Mouse (Mus musculus): ENCODE data around the gene Cntn5. TPM values are rescaled to one million over a fixed set of nuclear protein-coding genes. Genes with fewer than 3 reads are reported as not detected.

Cntn5 gene
- polyA plus RNA-seq, 1 experiment from 2014 or later = 0.08 TPM

DNA sequence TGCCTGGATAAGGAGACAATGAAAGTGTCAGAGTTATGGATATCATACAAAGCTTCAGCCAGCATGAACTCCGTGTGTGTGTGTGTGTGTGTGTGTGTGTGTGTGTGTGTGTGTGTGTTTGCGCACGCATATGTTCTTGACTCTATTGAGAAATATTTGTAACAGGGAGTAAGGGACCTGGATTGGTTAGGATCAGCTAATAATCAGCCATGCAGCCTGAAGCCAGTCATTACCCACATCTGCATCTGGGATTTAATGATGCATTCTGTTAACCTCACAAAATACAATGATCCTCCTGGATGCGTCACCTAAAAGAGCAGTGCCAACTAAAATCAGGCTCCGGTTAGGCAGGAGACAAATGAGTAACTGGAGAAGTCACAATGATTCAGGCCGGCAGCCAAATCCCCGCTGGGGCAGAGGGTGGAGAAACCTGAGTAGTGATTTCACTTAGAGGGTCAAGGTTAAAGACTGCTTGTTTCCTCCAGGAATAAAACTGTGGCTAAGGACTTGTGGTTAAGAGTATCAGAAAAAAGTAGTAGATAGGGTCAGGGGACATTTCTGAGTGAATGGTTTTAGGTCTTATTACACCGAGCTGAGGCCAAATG lies 1021.7 kb downstream of the Cntn5 start:
- WGBS = 80% methylated on average over 8 of the region's 8 CpGs
- Histone ChIP-seq H3K27ac (no peak overlapping the region), H3K4me1 (no peaks in the 10 kb centered on the region), H3K36me3 (no peaks in the 10 kb centered on the region), H3K4me3 (no peak overlapping the region), H3K9me3 (no peaks in the 10 kb centered on the region), H3K27me3 (ENCODE audit: insufficient read depth, poor library complexity, severe bottlenecking) (no peaks in the 10 kb centered on the region)
- DNase-seq (ENCODE audit: low spot score) = no peak

DNA sequence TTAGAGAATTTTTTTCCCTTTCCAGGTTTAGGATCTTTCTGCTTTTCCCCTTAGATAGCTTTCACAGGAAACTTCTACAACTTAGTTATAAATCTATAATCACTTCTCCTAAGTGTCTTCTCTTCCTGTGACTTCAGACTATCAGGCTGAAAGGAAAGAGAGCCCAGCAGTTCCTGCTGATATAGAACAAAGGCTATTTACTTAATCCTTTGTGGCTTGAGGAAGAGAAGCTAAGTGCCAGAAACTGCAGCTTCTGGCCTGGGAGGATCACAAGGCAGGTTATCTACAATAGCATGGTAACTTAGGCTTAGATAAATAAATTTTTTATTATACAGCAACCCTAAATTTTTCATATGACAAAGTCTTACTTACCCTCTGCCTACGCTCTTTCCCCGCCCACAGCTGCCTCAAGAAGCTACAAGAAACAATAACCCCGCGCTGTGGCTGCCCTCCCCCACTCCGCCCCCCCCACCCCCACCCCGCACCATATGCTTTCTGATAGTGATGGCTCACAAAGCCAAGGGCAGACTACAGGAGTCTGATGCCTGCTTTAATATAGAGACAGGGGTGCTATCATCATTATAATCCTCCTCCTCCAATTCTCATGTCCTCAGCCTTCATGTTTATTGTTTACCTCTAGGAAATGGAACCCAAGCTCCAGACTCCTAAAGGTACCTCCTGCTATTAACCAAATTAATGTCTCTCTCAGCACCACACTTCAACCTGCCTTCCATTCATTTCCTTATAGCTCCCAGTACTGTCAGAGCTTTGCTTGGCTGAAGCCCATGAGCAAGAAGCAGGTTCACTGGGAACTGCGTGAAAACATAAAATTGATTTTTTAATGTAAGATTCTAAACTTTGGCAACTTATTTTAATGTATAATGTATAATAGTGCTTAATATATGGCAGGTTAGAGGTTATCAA lies 1032.2 kb downstream of the Cntn5 start:
- no peaks in the 10 kb centered on the region for H3K36me3 ChIP-seq
- no peak for DNase-seq (ENCODE audit: low spot score)
- WGBS = 41% methylated on average over 7 of the region's 7 CpGs
- H3K4me1 ChIP-seq = no peaks in the 10 kb centered on the region
- no peaks in the 10 kb centered on the region for H3K27me3 ChIP-seq (ENCODE audit: insufficient read depth, poor library complexity, severe bottlenecking)
- H3K4me3 ChIP-seq = no peak overlapping the region
- no peak overlapping the region for H3K27ac ChIP-seq
- H3K9me3 ChIP-seq = no peaks in the 10 kb centered on the region

DNA sequence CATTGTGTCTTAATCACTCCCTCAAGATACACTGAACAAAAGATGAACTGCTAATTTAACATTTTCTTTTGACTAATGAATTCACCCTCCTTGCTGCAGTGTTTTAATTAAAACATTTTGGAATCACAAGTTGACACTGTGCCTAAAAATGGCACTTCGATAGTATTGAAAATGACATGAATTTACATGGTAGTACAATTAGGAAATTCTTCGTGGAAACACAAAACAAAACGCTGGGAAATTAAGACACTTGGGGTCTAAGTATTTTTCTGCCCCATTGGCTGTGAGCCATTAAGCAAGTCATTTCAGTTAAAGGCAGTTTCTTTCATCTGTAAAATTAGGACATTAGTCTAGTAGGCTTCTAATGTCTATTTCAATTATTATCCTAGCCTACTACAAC lies 1043.9 kb downstream of the Cntn5 start:
- Histone ChIP-seq H3K4me1 (no peaks in the 10 kb centered on the region), H3K27ac (no peak overlapping the region), H3K9me3 (no peaks in the 10 kb centered on the region), H3K4me3 (no peak overlapping the region), H3K36me3 (no peaks in the 10 kb centered on the region), H3K27me3 (ENCODE audit: insufficient read depth, poor library complexity, severe bottlenecking) (no peaks in the 10 kb centered on the region)
- WGBS = 82% methylated on average over 3 of the region's 3 CpGs
- DNase-seq (ENCODE audit: low spot score) = no peak

DNA sequence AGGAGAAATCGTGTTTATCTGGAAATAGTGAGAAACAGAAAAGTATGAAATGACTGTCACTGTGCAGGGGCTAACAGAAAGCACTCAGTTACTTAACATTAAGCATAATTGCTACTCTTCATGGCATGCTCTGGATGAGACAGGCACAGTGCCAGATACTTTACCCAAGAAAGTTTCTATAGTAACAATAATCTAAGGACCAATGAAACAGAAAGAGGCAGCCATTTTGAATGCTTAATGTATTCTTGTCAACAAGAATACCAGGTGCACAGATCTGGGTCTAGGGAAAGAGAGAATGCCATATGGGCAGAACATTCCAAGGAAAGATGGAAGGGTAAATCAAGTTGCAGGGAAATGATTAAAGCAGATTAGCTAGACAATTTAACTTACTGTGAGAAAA lies 1045.3 kb downstream of the Cntn5 start:
- 58% methylated on average over 1 of the region's 1 CpGs for WGBS
- Histone ChIP-seq H3K9me3 (no peaks in the 10 kb centered on the region), H3K4me3 (no peak overlapping the region), H3K27me3 (ENCODE audit: insufficient read depth, poor library complexity, severe bottlenecking) (no peaks in the 10 kb centered on the region), H3K4me1 (no peaks in the 10 kb centered on the region), H3K36me3 (no peaks in the 10 kb centered on the region), H3K27ac (no peak overlapping the region)
- DNase-seq (ENCODE audit: low spot score) = no peak

DNA sequence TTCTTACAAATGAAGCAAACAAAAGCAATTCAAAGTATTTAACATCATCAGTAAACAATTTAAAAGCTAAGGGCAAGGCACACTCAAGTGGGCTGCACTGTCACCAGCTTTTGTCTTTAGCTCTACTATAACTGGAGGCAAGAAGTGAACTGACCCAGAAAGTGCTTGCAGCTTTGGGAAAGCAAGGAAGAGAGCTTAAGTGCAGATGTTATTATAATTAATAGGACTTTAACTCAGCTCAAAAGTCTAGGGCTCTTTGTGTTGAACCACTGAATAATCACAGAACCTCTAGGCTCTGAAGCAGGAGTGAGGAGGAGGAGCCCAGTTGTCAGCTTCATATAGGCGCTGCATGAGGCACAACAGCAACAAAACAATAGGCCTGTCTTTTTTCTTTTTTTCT lies 1049.8 kb downstream of the Cntn5 start:
- DNase-seq (ENCODE audit: low spot score) = no peak
- no peaks in the 10 kb centered on the region for H3K4me1 ChIP-seq
- H3K27me3 ChIP-seq (ENCODE audit: insufficient read depth, poor library complexity, severe bottlenecking) = no peaks in the 10 kb centered on the region
- 82% methylated on average over 1 of the region's 1 CpGs for WGBS
- no peaks in the 10 kb centered on the region for H3K36me3 ChIP-seq
- H3K27ac ChIP-seq = no peak overlapping the region
- H3K9me3 ChIP-seq = no peaks in the 10 kb centered on the region
- no peak overlapping the region for H3K4me3 ChIP-seq

DNA sequence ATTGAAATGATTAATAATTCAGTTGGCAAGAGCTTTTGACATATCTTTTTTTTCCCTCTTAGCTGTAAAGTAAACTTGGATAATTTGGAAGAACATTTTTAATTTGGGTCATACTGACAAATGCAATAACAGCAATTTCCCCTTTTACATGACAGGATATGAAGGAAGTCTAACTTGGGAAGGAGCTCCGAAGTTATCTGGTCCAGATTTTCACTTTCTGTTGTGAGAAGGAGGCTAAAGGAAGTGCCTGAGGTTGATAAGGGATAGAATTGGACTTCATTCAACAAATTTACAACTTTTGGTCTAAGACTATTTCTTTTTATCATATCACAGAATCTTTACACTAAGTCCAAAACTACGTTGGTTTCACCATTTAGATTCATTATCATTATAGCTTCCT lies 1074.3 kb downstream of the Cntn5 start:
- H3K36me3 ChIP-seq = no peaks in the 10 kb centered on the region
- no peak for DNase-seq (ENCODE audit: low spot score)
- WGBS = 63% methylated on average over 2 of the region's 2 CpGs
- no peaks in the 10 kb centered on the region for H3K27me3 ChIP-seq (ENCODE audit: insufficient read depth, poor library complexity, severe bottlenecking)
- H3K4me3 ChIP-seq = no peak overlapping the region
- no peaks in the 10 kb centered on the region for H3K9me3 ChIP-seq
- no peak overlapping the region for H3K27ac ChIP-seq
- H3K4me1 ChIP-seq = no peaks in the 10 kb centered on the region

DNA sequence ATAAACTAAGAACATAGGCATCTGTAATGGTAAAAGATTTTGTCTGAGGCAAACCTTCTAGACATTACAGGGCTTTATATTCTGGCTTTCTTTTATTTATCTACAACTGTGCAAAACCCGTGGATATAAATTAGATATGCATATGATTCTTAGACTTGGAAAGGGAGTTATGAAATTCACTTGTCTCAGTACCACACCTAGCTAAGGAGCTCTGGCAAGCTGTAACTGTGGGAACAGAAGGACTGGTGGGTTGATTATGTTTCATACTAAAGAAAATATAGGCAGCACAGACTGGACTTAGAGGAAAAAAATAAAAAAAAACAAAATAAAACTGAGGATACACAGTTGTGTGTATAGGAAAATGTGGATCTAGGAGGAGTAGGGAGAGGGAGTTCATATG lies 1084.6 kb downstream of the Cntn5 start:
- WGBS = 75% methylated on average over 1 of the region's 1 CpGs
- Histone ChIP-seq H3K4me1 (no peaks in the 10 kb centered on the region), H3K27me3 (ENCODE audit: insufficient read depth, poor library complexity, severe bottlenecking) (no peaks in the 10 kb centered on the region), H3K27ac (no peak overlapping the region), H3K36me3 (no peaks in the 10 kb centered on the region), H3K9me3 (no peaks in the 10 kb centered on the region), H3K4me3 (no peak overlapping the region)
- no peak for DNase-seq (ENCODE audit: low spot score)

DNA sequence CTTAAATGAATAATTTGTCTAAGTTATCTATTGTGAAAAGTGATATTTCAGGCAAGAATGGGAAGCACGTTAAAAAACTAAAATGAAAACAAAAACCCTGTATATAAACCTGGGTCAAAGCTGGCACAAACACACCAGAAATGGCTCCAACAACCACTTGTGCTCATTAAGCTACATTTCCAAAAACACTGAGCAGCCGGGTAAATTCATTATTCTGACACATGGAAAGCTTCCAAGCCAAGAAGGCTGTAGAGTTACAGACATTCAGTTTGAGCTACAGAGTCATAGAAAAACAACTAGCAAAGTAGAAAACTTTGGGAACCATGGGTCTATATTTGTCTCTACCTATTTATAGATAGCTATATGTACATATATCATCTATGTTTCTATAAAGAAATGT lies 1087.1 kb downstream of the Cntn5 start:
- H3K4me1 ChIP-seq = no peaks in the 10 kb centered on the region
- H3K27ac ChIP-seq = no peak overlapping the region
- H3K4me3 ChIP-seq = no peak overlapping the region
- 84% methylated on average over 2 of the region's 2 CpGs for WGBS
- H3K27me3 ChIP-seq (ENCODE audit: insufficient read depth, poor library complexity, severe bottlenecking) = no peaks in the 10 kb centered on the region
- no peak for DNase-seq (ENCODE audit: low spot score)
- no peaks in the 10 kb centered on the region for H3K36me3 ChIP-seq
- H3K9me3 ChIP-seq = no peaks in the 10 kb centered on the region

DNA sequence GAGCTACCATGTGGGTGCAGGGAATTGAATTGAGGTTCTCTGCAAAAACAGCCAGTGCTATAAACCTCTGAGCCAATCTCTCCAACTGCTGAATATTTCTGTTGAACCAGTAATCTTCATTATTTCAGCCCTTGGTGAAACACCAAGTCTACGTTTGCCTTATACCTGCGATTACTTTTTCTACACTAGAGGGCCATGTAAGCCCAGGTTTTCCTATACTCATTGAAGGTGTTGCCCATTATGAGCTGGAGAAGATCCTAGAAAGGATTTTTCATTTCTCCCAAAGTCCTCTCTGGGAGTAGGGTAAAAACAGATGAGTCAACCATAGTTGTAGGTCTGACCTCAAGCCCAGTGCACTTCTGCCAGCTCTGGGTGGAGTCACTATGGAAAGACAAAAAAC lies 1105.0 kb downstream of the Cntn5 start:
- 79% methylated on average over 2 of the region's 2 CpGs for WGBS

DNA sequence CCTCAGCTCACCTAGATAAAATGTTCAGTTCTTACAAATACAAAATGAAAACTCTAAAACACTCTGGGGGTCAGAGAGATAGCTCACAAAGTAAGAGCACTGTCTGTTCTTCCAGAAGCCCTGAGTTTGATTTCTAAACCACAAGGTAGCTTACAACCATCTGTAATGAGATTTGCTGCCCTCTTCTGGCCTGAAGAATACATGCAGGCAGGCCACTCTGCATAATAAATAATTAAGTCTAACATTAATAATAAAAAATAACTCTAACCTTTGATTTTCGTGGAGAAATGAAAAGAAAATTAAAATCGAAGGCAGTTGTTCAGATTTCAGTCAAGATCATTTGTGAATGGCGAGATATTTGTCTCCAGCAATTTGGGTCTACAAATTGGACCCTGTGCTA lies 1120.9 kb downstream of the Cntn5 start:
- DNase-seq (ENCODE audit: low spot score) = no peak
- Histone ChIP-seq H3K36me3 (no peaks in the 10 kb centered on the region), H3K9me3 (no peaks in the 10 kb centered on the region), H3K4me1 (no peaks in the 10 kb centered on the region), H3K27ac (no peak overlapping the region), H3K4me3 (no peak overlapping the region), H3K27me3 (ENCODE audit: insufficient read depth, poor library complexity, severe bottlenecking) (no peaks in the 10 kb centered on the region)
- WGBS = 49% methylated on average over 3 of the region's 3 CpGs

More for the DNA sequence above, 1105.0 kb downstream of the Cntn5 start:
- H3K27me3 ChIP-seq (ENCODE audit: insufficient read depth, poor library complexity, severe bottlenecking) = no peaks in the 10 kb centered on the region
- no peaks in the 10 kb centered on the region for H3K4me1 ChIP-seq
- no peak for DNase-seq (ENCODE audit: low spot score)
- no peak overlapping the region for H3K4me3 ChIP-seq
- no peaks in the 10 kb centered on the region for H3K9me3 ChIP-seq
- H3K27ac ChIP-seq = no peak overlapping the region
- no peaks in the 10 kb centered on the region for H3K36me3 ChIP-seq

DNA sequence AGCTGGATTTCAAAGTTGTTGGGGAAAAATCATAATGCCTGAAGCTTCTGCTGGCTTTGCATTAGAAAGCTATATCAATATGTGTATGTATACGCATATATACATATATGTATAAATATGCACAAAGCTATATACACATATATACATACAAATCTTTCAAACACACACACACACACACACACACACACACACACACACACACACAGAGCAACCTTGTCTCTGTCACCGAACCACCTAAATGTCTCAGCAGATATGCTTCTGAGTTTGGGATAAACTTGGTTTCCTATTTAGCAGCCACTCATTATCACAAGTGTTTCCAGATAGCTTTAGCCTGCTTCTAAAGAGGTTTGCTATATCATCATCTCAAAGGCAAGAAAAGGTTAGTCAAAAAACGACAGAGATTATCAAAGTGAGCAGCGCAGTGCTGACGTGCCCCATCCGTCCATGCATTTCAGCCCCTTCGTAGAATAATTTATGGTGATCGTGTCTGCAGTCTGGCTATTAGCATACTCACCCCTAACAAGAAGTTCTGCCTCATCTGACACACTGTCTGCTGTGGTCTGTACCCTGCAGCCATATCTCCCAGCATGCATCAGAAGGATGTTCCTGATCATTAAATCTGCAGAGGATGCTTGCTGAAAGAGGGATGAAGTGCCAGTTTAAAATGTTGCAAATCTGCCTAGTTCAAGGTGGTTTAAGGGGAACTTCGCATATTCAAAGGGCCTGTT lies 1123.3 kb downstream of the Cntn5 start:
- no peak for DNase-seq (ENCODE audit: low spot score)
- no peak overlapping the region for H3K4me3 ChIP-seq
- H3K27ac ChIP-seq = no peak overlapping the region
- H3K9me3 ChIP-seq = no peaks in the 10 kb centered on the region
- H3K36me3 ChIP-seq = no peaks in the 10 kb centered on the region
- H3K27me3 ChIP-seq (ENCODE audit: insufficient read depth, poor library complexity, severe bottlenecking) = no peaks in the 10 kb centered on the region
- WGBS = 64% methylated on average over 9 of the region's 9 CpGs
- no peaks in the 10 kb centered on the region for H3K4me1 ChIP-seq

DNA sequence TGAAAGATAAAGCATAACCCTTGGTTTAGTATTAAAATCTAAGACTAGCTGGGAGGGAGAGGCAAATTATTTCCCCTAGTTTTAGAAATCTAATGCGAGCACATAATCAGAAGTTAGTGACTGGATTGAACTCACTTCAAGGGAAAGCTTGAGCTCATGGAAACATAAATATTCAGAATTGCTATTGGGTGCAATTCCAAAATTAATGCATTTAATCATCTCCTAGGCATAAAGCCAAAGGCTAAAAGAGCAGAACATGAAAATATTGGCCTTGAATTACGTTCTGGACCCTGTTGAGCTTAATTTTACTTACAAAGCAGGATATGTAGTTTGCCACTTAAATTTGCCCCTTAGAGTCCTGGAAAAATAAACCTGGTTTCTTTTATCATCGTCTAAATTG lies 1124.9 kb downstream of the Cntn5 start:
- no peak for DNase-seq (ENCODE audit: low spot score)
- WGBS = 82% methylated on average over 3 of the region's 3 CpGs

DNA sequence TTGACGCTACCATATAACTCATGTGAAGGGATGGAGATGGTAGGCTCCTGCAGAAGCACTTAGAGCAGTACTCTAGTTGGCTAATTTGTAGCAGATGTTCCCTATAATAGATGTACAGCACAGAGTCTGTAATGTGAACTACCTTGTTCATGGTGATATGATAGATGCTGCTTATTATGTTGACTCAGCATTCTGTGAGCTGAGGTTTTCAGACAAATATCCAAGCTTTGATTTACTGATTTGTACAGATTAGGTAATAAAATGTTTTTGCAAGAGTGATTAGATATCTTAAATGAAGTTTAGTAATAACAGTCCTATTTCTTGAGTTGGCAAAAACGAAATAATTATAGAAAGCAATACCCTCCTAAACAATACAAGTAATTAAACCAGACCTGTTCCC lies 1133.8 kb downstream of the Cntn5 start:
- Histone ChIP-seq H3K27me3 (ENCODE audit: insufficient read depth, poor library complexity, severe bottlenecking) (no peaks in the 10 kb centered on the region), H3K4me3 (no peak overlapping the region), H3K27ac (no peak overlapping the region), H3K4me1 (no peaks in the 10 kb centered on the region), H3K36me3 (no peaks in the 10 kb centered on the region), H3K9me3 (no peaks in the 10 kb centered on the region)
- DNase-seq (ENCODE audit: low spot score) = no peak
- WGBS = 70% methylated on average over 2 of the region's 2 CpGs

More for the DNA sequence above, 1124.9 kb downstream of the Cntn5 start:
- H3K36me3 ChIP-seq = no peaks in the 10 kb centered on the region
- H3K27ac ChIP-seq = no peak overlapping the region
- no peak overlapping the region for H3K4me3 ChIP-seq
- H3K9me3 ChIP-seq = no peaks in the 10 kb centered on the region
- no peaks in the 10 kb centered on the region for H3K4me1 ChIP-seq
- H3K27me3 ChIP-seq (ENCODE audit: insufficient read depth, poor library complexity, severe bottlenecking) = no peaks in the 10 kb centered on the region
